In genomic region chr6:142873795-142874563, GRCm38 (mm10) we compare ENCODE assay signal across 21 mouse cellular contexts.
A peak's percentile ranks its signal among the peaks of the same experiment; 100 is the strongest.
DNase-seq lines count a peak whose midpoint lies in the region; ATAC-seq and TF ChIP-seq lines count a peak whose summit lies in the region.
"Had no signal": no experiment of that assay in that cellular context is flagged by ENCODE, and none has a peak within 500 bp of the region (broad histone marks: within the 10 kb centered on the region; RNA-seq: fewer than 3 reads in every experiment).

No protein-coding gene starts in this region.

- 49% methylated on average over 11 of the region's 11 CpGs for WGBS in kidney, adult 2 months
- WGBS in liver, embryonic 13.5 days (ENCODE audit: insufficient replicate concordance): 66% methylated on average over 11 of the region's 11 CpGs
- WGBS in lung, adult 2 months: 77% methylated on average over 11 of the region's 11 CpGs

- in situ Hi-C loops in Patski (cut with MboI; ENCODE audit: low pct_unique_long_range_greater_than_20kb): loop anchor here (5.0 kb wide), 1 partner anchor 88 kb away; the partner anchor contains the start of gene St8sia1

- H3K4me1 ChIP-seq in kidney, adult 2 months (ENCODE audit: control insufficient read depth, insufficient read depth, low read length): peaks cover 34% of the 10 kb centered on the region
- H3K4me1 ChIP-seq in liver, embryonic 13.5 days (replicated peaks): peaks cover 10% of the 10 kb centered on the region
- H3K4me1 ChIP-seq in lung, adult 2 months (ENCODE audit: control insufficient read depth, insufficient read depth, low read length): no peaks in the 10 kb centered on the region

- no peak overlapping the region for H3K9ac ChIP-seq in liver, embryonic 13.5 days
- H3K9ac ChIP-seq: hindbrain, embryonic 13.5 days; stomach, embryonic 15.5 days had no signal

- no peaks in the 10 kb centered on the region for H3K27me3 ChIP-seq in Patski
- H3K27me3 ChIP-seq in kidney, adult 2 months (replicated peaks; ENCODE audit: control insufficient read depth, insufficient read depth, low read length): no peaks in the 10 kb centered on the region
- no peaks in the 10 kb centered on the region for H3K27me3 ChIP-seq in liver, embryonic 13.5 days
- H3K27me3 ChIP-seq: CH12.LX; hindbrain, embryonic 13.5 days; stomach, embryonic 15.5 days had no signal

- POLR2A ChIA-PET in Patski (lab: Charles Lee): no interaction called here

- ATAC-seq in Patski: peak; percentile 38
- peak; percentile 77 for ATAC-seq in liver, embryonic 13.5 days (ENCODE audit: low read depth)
- ATAC-seq: inflammation-experienced regulatory T-cells, adult 6 months had no signal

- no peaks in the 10 kb centered on the region for H3K36me3 ChIP-seq in kidney, adult 2 months (ENCODE audit: control insufficient read depth, insufficient read depth, low read length)
- H3K36me3 ChIP-seq in liver, embryonic 13.5 days: no peaks in the 10 kb centered on the region
- H3K36me3 ChIP-seq: forebrain, embryonic 10.5 days; hindbrain, embryonic 13.5 days; stomach, embryonic 15.5 days had no signal

- CTCF ChIA-PET in Patski (lab: Charles Lee): no interaction called here

- TF ChIP-seq CTCF in Patski (IDR thresholded peaks at IDR 0.05): no peak
- TF ChIP-seq CTCF in kidney, adult 2 months (conservative IDR thresholded peaks at IDR 0.05; ENCODE audit: insufficient read depth, insufficient read length, low read depth, low read length): no peak
- no peak for TF ChIP-seq CTCF in lung, adult 2 months (IDR thresholded peaks at IDR 0.05; ENCODE audit: insufficient read depth, low read length)

- H3K9me3 ChIP-seq in liver, embryonic 13.5 days (replicated peaks): no peaks in the 10 kb centered on the region
- H3K9me3 ChIP-seq: forebrain, embryonic 10.5 days; hindbrain, embryonic 13.5 days; stomach, embryonic 15.5 days had no signal

- no peak for TF ChIP-seq POLR2A in kidney, adult 2 months (IDR thresholded peaks at IDR 0.05; ENCODE audit: low read depth, low read length)
- TF ChIP-seq POLR2A in lung, adult 2 months (IDR thresholded peaks at IDR 0.05; ENCODE audit: borderline replicate concordance, extremely low read depth, low read depth, low read length): no peak

- no peak overlapping the region for H3K4me3 ChIP-seq in kidney, adult 2 months (ENCODE audit: insufficient read depth, low read depth, low read length)
- no peak overlapping the region for H3K4me3 ChIP-seq in liver, embryonic 13.5 days (replicated peaks)
- no peak overlapping the region for H3K4me3 ChIP-seq in lung, adult 2 months (replicated peaks; ENCODE audit: extremely low read depth, low read depth, low read length)
- H3K4me3 ChIP-seq: forebrain, embryonic 10.5 days; heart, adult 2 months; hindbrain, embryonic 13.5 days; left cerebral cortex, adult 2 months; stomach, embryonic 15.5 days had no signal

- peak overlapping the region; percentile 91 for H3K27ac ChIP-seq in kidney, adult 2 months (ENCODE audit: insufficient read depth, low read depth, low read length)
- H3K27ac ChIP-seq in liver, embryonic 13.5 days: no peak overlapping the region
- H3K27ac ChIP-seq: forebrain, embryonic 10.5 days; heart, adult 2 months; hindbrain, embryonic 13.5 days; left cerebral cortex, adult 2 months; stomach, embryonic 15.5 days had no signal

- no peak overlapping the region for H3K4me2 ChIP-seq in liver, embryonic 13.5 days
- H3K4me2 ChIP-seq: hindbrain, embryonic 13.5 days; stomach, embryonic 15.5 days had no signal

- DNase-seq in Patski (ENCODE audit: low read depth, low spot score): no peak
- DNase-seq in kidney, adult 2 months: peak; percentile 95
- peak; percentile 72 for DNase-seq in kidney, postnatal 10 days
- no peak for DNase-seq in liver, embryonic 13.5 days
- DNase-seq in adrenal gland, adult 8-10 months: no peak
- no peak for DNase-seq in lung, adult 2 months
- DNase-seq in layer of hippocampus, postnatal 14 days (ENCODE audit: low spot score in 2 of 2): no peak
- no peak for DNase-seq in thymus, postnatal 0 days (ENCODE audit: low spot score)
- DNase-seq: cerebellum, adult 2 months; gastrocnemius, postnatal 14 days; heart, adult 2 months; left cerebral cortex, postnatal 4 days; lung, adult 18-20 months; lung, postnatal 4 days; right cerebral cortex, postnatal 25 days had no signal

Comparison
In these comparisons a context has a peak if more than half of its experiments do, and no peak if none do; other contexts are left out.
1. DNase-seq: peak in kidney, adult 2 months (single experiment) and kidney, postnatal 10 days (single experiment); none in Patski (single experiment), liver, embryonic 13.5 days (single experiment), adrenal gland, adult 8-10 months (single experiment), lung, adult 2 months (single experiment), layer of hippocampus, postnatal 14 days (0 of 2) and thymus, postnatal 0 days (single experiment).